Mouse (Mus musculus) bone marrow, adult 2 months (tissue): ENCODE data around the gene Grap2. TPM values are rescaled to one million over a fixed set of nuclear protein-coding genes. Genes with fewer than 3 reads are reported as not detected.

Source experiments
- H3K27ac ChIP-seq: fragments of 200-500 bp; 2 replicates; pipeline ENCODE4 v1.5.1; 2012; ENCODE audit warnings: low read depth, mild to moderate bottlenecking, control low read depth, inconsistent platforms, low read length; ENCODE audit not compliant: control insufficient read depth, poor library complexity, insufficient read depth
- H3K4me1 ChIP-seq: fragments of 200-500 bp; 2 replicates; pipeline ENCODE4 v1.6.1; 2011; ENCODE audit warnings: low read length; ENCODE audit not compliant: control insufficient read depth, insufficient read depth
- H3K4me3 ChIP-seq: fragments of 200-500 bp; replicated peaks from 2 replicates; pipeline ENCODE3; 2011; ENCODE audit warnings: mild to moderate bottlenecking, low read depth, low read length, control low read depth; ENCODE audit not compliant: control insufficient read depth
- CTCF ChIP-seq: fragments of 200-500 bp; IDR thresholded peaks from 2 replicates; pipeline ENCODE4 v1.5.1; 2011; ENCODE audit warnings: low read length, control low read depth; ENCODE audit not compliant: control insufficient read depth, insufficient read depth
- POLR2A ChIP-seq: fragments of 200-500 bp; IDR thresholded peaks from 2 replicates; pipeline ENCODE4 v1.6.1; 2011; ENCODE audit warnings: low read depth, mild to moderate bottlenecking, control low read depth, low read length, borderline replicate concordance; ENCODE audit not compliant: control insufficient read depth
- WGBS: fragments of 180-500 bp; shearing (Covaris S2); methylation state at CpG from one replicate; pipeline ENCODE4 v1.1.7; 2018; 5-methylcytosine and 5-hydroxymethylcytosine counted together
- polyA plus RNA-seq: library from polyadenylated mRNA; stranded (reverse); fragments of >200 nt; gene quantifications from 2 replicates; pipeline ENCODE4 v1.2.4, GENCODE M21; 2011; ENCODE audit warnings: low replicate concordance; ENCODE audit not compliant: missing spikeins, insufficient read depth, insufficient read length

Gene Grap2
- polyA plus RNA-seq, 1 experiment, result 52.0 TPM

DNA sequence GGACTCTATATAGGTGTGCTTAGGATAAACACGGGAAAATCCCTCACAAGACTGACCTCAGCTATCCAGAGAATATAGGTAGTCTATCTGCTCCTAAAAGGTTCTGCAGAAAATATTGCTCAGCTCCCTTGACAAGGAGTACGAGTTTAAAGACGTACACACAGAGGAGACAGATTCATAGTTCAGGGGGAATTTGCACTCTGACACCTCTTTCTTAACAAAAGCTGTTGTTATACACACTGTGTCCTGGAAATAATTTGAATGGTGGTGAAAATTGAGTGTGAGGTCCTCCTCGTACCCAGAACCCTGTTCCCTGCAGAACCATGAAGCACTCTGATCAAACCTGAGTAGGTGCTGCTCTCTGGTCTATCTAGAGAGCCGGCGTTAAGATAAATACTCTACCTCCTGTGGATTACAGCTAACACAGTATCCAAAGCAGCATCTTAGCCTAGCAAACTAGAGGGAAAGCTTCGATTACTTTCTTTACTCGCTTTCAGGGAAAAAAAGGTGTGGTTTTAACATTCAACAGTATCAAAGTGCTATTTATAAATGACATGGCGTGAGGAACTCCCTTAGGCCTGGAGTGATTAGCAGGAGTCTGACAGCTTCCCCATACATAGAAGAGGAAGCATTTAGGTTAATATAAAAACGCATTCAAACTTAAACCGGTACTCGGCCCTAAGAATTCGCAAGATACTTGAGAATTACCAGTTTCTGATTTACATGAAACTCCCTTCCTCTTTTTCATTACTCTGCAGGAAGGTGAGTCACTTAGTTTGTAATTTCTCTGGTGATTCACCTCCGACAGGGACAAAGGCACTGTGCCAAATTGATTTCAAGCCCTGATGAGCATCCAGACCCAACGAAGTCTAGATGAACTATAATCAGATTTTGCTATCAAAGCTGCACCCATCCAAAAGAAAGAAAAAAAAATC lies 11.5 kb upstream of the Grap2 start:
- TF ChIP-seq POLR2A (no peak), CTCF (no peak)
- no peak overlapping the region for H3K27ac ChIP-seq
- peaks cover 3% of the 10 kb centered on the region; the same call in 1 of the 2 replicates for H3K4me1 ChIP-seq
- 12% methylated on average over 15 of the region's 15 CpGs for WGBS
- H3K4me3 ChIP-seq, result no peak overlapping the region

DNA sequence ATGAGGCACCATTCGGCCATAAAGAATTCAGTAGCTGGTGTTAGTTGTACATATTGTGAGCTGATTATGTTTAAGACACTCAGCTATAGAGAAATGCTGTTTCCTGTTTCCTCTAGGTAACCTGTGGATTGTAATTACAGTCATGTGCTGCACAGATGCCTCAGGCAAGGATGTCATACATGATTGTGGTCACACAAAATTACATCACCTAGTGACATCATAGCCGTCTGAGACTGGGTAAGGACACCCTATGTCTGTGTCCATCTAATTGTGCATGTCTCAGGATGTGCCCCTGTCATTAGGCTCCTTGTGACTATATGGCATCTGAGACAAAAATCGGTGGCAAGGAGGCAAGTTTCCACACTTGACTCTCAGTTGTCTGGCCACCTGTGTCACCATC lies 9.9 kb upstream of the Grap2 start:
- peaks cover 3% of the 10 kb centered on the region; the same call in 1 of the 2 replicates for H3K4me1 ChIP-seq
- 53% methylated on average over 3 of the region's 3 CpGs for WGBS
- TF ChIP-seq POLR2A (no peak), CTCF (no peak)

DNA sequence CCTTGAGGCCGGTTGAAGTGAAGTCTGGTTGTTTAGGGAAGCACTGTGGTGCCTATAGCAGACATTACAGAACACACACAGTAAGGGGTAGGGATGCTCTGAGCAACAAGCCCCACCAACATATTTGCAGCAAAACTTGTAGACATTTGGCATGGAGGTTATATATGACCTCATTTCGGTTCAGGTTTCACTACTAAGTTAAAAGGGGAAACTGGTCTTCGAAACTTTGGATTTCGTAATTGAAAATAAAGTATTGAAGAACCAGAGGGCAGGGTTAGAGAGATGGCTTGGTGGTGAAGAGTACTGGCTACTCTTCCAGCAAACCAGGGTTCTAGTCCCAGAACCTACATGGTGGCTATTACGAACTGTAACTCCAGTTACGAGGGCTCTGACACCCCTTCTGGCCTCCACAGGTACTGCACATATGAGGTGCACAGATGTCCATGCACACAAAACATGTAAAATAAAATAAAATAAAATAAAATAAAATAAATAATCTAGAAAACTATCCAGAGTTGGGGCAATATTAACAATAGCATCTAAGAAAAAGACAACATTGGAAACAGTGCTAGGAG lies 8.7 kb upstream of the Grap2 start:
- no peak overlapping the region for H3K27ac ChIP-seq
- WGBS, result 41% methylated on average over 6 of the region's 6 CpGs
- TF ChIP-seq POLR2A (no peak), CTCF (peak; percentile 42; the same call in 1 of the 2 replicates)
- H3K4me3 ChIP-seq, result no peak overlapping the region
- H3K4me1 ChIP-seq, result peaks cover 3% of the 10 kb centered on the region; the same call in 1 of the 2 replicates

More for the DNA sequence above, 9.9 kb upstream of the Grap2 start:
- Histone ChIP-seq H3K4me3 (no peak overlapping the region), H3K27ac (no peak overlapping the region)

DNA sequence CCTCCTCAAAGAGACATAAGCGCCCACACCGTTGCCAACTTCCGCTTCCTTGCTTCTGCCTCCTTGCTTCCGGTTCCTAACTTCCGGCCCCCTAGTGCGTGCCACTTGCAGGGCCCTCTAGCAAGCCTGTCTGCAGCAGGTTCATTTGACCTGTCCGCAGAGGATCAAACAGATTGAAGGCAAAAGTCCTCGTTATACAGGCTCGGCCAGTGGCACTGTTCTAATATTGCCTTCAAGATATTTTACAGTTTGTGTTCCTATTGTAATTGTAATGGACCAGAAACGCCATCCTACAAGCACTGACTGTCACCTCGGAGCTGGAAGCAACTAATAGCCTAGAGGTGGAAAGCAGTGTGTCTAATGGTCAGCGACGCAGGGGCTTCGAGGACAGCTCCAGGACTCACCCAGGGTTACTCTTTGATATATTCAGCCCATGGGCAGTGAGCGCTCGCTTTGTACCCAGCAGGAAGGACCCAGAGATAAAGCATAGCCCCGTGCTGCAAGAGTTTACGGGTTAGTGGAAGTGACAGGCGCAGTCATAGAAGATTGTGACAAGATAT lies 7.2 kb upstream of the Grap2 start, which contains the start of gene Enthd1:
TSS of gene Enthd1 (minus strand) at position 51 of the 560 bp plus-strand sequence.
- H3K27ac ChIP-seq, result no peak within 1 kb of the TSS
- TF ChIP-seq CTCF (no peak), POLR2A (no peak)
- 67% methylated on average over 19 of the region's 19 CpGs for WGBS
- no peak within 1 kb of the TSS for H3K4me3 ChIP-seq
- peaks cover 1% of the 10 kb centered on the region; the same call in 1 of the 2 replicates for H3K4me1 ChIP-seq

DNA sequence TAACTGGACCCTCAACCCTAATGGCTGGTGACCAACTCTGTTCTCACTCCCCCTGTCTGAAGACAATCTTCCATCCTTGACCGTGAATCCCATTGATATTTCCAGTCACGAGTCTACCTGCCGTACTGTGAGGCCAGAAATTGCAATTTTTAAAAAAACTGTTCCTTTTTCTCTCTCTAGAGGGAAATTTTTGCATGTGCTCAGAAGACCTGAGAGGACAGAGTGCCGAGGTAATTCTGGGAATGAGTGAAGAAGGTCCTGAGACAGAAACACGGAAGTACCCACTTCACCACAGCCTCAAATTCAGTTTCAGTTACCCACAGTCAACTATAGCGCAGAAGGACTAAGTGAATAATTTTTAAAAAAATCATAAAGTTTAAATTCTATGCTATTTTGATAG lies 5.7 kb upstream of the Grap2 start:
- Histone ChIP-seq H3K4me1 (peaks cover 2% of the 10 kb centered on the region; the same call in 1 of the 2 replicates), H3K4me3 (no peak overlapping the region), H3K27ac (no peak overlapping the region)
- 58% methylated on average over 6 of the region's 6 CpGs for WGBS
- TF ChIP-seq CTCF (no peak), POLR2A (no peak)

DNA sequence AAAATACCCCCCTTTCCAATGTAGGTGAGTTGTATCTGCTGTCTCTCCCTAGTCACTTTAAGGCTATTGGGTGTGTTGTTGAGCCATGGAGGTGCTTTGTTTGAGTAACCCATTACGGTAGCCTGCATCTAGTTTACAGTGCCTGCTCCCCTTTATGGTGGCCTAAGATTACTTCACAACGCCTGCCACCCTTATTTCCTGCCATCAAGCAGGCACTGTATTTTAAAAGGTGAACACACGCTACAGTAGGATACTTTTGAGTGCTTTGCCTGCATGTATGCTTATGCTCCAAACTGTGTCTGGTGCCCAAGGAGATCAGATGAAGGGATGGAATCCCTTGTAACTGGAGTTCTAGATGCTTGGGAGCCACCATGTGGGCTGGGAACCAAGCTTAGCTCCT lies 5.3 kb upstream of the Grap2 start:
- H3K4me1 ChIP-seq, result peaks cover 3% of the 10 kb centered on the region; the same call in 1 of the 2 replicates
- TF ChIP-seq POLR2A, result no peak
- TF ChIP-seq CTCF, result no peak
- no peak overlapping the region for H3K27ac ChIP-seq
- WGBS, result 27% methylated on average over 3 of the region's 3 CpGs
- no peak overlapping the region for H3K4me3 ChIP-seq

DNA sequence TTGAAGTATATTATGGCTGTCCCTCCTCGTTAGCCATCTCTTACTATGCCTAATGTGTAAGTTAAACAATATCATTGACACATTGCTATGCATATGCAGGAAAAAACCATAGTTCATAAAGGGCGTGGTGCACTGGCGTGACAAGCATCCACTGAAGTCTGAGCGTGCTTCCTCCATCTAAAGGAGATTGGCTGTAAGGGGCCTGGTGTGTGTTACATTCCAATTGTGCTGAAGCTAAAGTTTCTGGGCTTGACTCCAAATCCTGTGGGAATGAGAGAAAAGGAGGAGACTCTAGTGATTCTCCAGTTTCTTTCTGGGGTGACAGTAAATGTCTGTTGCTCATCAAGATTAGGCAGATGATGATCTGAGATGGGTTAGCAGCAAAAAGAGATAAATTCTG lies 4.7 kb upstream of the Grap2 start:
- WGBS, result 80% methylated on average over 4 of the region's 4 CpGs

DNA sequence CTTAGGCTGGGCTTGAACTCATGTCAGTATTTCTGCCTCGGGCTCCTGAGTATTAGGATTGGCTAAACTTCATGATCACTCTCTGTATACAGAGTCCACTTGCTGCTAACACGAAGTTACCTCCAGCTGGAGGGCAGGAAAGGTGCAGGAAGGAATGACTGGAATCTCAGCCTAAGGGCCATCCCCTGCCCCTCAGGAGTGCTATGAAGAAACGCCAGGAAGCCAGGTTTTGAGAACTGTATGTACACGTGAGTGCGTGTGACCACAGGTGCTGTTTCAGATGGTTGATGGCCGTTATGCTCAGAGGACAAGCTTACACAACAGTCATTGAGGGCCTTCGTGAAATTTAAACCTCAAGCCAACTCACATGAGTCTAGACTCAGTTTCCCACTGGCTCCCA lies 3.2 kb upstream of the Grap2 start:
- H3K4me3 ChIP-seq, result no peak overlapping the region
- no peak overlapping the region for H3K27ac ChIP-seq
- peaks cover 3% of the 10 kb centered on the region; the same call in 1 of the 2 replicates for H3K4me1 ChIP-seq
- TF ChIP-seq POLR2A (no peak), CTCF (no peak)
- whole genome bisulfite sequencing, result 44% methylated on average over 7 of the region's 7 CpGs

More for the DNA sequence above, 4.7 kb upstream of the Grap2 start:
- Histone ChIP-seq H3K4me3 (no peak overlapping the region), H3K27ac (no peak overlapping the region), H3K4me1 (peaks cover 3% of the 10 kb centered on the region; the same call in 1 of the 2 replicates)
- no peak for TF ChIP-seq CTCF
- TF ChIP-seq POLR2A, result no peak
